Mouse (Mus musculus): ENCODE results near the gene Klra4.

GRCm38 (mm10) chr6:130110485-130110884 is 43.4 kb upstream of the Klra4 start:
- TF ChIP-seq CTCF (IDR thresholded peaks at IDR 0.05; ENCODE audit: low read depth): no peak
- TF ChIP-seq EP300 (IDR thresholded peaks at IDR 0.05; ENCODE audit: low read depth): no peak
